Mouse (Mus musculus) limb, embryonic 15.5 days (tissue): Measurements from ENCODE around the gene Zxdc. TPM values are rescaled to one million over a fixed set of nuclear protein-coding genes. Genes with fewer than 3 reads are reported as not detected.

ENCODE experiments used
- ATAC-seq: fragments of 200-750 bp; cut with Nextera tagmentation; 2 replicates; pipeline ENCODE4 v1.8.0; 2017; ENCODE audit warnings: low read depth, moderate TSS enrichment; ENCODE audit not compliant: insufficient number of reproducible peaks, low FRiP score, low TSS enrichment
- H3K27ac ChIP-seq: fragments of 300-500 bp; sonication (generic); 2 replicates; pipeline ENCODE4 v1.5.1; 2015; ENCODE audit warnings: moderate library complexity, mild to moderate bottlenecking, inconsistent platforms
- H3K27me3 ChIP-seq: fragments of 300-500 bp; sonication (generic); 2 replicates; pipeline ENCODE4 v1.6.1; 2015; ENCODE audit warnings: inconsistent platforms
- H3K36me3 ChIP-seq: fragments of 300-500 bp; sonication (generic); 2 replicates; pipeline ENCODE4 v1.6.1; 2015; ENCODE audit warnings: inconsistent platforms
- H3K4me1 ChIP-seq: fragments of 300-500 bp; sonication (generic); 2 replicates; pipeline ENCODE4 v1.6.1; 2015; ENCODE audit warnings: inconsistent platforms
- H3K4me2 ChIP-seq: fragments of 300-500 bp; sonication (generic); 2 replicates; pipeline ENCODE4 v1.6.1; 2015; ENCODE audit warnings: mild to moderate bottlenecking, inconsistent platforms
- H3K4me3 ChIP-seq: fragments of 300-500 bp; sonication (generic); 2 replicates; pipeline ENCODE4 v1.5.1; 2015; ENCODE audit warnings: mild to moderate bottlenecking, inconsistent platforms
- H3K9ac ChIP-seq: fragments of 300-500 bp; sonication (generic); 2 replicates; pipeline ENCODE4 v1.6.1; 2015; ENCODE audit warnings: inconsistent platforms
- H3K9me3 ChIP-seq: fragments of 300-500 bp; sonication (generic); 2 replicates; pipeline ENCODE4 v1.6.1; 2016; ENCODE audit warnings: inconsistent platforms
- WGBS: fragments of 180-500 bp; shearing (Covaris S2); methylation state at CpG from one replicate; pipeline ENCODE4 v1.1.7; 2015; 5-methylcytosine and 5-hydroxymethylcytosine counted together
- polyA plus RNA-seq: library from polyadenylated mRNA; unstranded; fragments of >200 nt; fragmentation: Nextera tagmentation; extraction: Ambion mirVana; gene quantifications from 2 replicates; pipeline ENCODE4 v1.2.1, GENCODE M21; 2015

Gene Zxdc
- polyA plus RNA-seq, 1 experiment from 2014 or later: 8.9 TPM

DNA sequence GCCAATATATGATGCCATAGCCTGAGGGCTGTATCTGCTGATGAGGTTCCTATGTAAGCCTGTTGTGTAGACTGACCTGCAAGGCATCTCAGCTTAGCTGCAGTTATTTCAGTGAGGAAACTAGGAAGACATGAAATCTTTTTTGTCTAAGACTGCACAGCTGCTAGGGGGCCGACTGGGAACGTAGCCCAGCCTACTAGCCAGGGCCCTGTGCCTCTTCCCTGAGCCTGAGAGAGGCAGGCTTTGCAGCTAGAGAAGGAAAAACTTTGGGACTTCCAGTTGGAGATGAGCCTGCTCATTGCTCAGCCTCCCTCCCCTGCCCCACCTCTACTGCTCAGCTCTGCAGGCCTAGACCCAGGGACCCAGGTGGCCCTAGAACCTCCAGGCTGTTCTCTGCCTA, 62.2 kb downstream of the Zxdc start:
- H3K36me3 ChIP-seq: no peaks in the 10 kb centered on the region
- H3K27ac ChIP-seq: no peak overlapping the region
- ATAC-seq: no peak
- peaks cover 13% of the 10 kb centered on the region for H3K27me3 ChIP-seq
- no peak overlapping the region for H3K4me3 ChIP-seq
- no peaks in the 10 kb centered on the region for H3K9me3 ChIP-seq
- H3K9ac ChIP-seq: no peak overlapping the region
- 63% methylated on average over 2 of the region's 2 CpGs for WGBS
- H3K4me1 ChIP-seq: peaks cover 10% of the 10 kb centered on the region; the same call in 1 of the 2 replicates
- no peak overlapping the region for H3K4me2 ChIP-seq

DNA sequence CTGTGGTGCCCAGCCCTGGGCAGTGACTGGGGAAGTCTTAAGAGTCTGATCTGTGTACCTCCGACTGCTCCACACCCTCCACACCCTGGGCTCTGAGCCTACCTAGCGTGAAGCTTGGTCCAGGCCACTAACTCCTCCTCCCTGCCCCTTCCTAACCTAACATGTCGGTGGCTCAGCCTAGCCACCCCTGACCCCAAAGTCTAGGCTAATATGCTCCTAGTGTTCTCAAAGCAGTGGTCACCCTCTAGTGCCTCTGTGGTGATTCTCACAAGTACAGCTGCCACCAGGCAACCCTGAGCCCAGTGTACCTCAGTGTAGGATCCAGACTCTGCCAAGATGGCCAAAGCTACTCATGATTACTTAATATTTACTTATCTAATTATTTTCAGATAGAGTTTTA, 65.4 kb downstream of the Zxdc start:
- no peak overlapping the region for H3K27ac ChIP-seq
- no peaks in the 10 kb centered on the region for H3K4me1 ChIP-seq
- H3K9me3 ChIP-seq: no peaks in the 10 kb centered on the region
- H3K4me2 ChIP-seq: no peak overlapping the region
- no peak overlapping the region for H3K4me3 ChIP-seq
- 0 out of 2 replicates have a peak, but pooled peaks have one; percentile 15 for ATAC-seq
- H3K27me3 ChIP-seq: no peaks in the 10 kb centered on the region
- no peak overlapping the region for H3K9ac ChIP-seq
- 69% methylated on average over 3 of the region's 3 CpGs for WGBS
- no peaks in the 10 kb centered on the region for H3K36me3 ChIP-seq

DNA sequence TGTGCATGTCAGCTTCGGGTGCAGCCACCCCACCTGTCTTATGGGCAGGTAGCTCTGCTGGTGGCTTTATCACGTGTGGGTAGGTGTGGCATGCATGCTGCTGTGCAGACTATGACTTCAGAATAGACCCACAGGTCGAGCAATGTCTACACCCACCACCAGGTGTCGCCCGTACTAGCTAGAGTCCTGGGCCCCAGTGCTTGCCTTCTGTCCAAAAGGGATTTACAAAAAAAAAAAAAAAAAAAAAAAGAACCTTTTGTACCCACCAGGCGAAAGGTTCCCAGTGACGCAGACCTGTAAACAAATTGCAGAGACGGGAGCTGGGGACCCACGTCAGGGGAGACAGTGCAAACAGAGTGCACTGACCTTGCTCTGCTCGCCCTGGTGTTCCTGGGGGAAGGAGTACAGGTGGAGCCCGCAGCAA, 65.9 kb downstream of the Zxdc start:
- Histone ChIP-seq H3K9me3 (no peaks in the 10 kb centered on the region), H3K4me2 (no peak overlapping the region), H3K4me3 (no peak overlapping the region), H3K36me3 (no peaks in the 10 kb centered on the region), H3K27ac (no peak overlapping the region), H3K9ac (no peak overlapping the region), H3K27me3 (no peaks in the 10 kb centered on the region), H3K4me1 (no peaks in the 10 kb centered on the region)
- ATAC-seq: peak; percentile 27; the same call in 1 of the 2 replicates
- 16% methylated on average over 11 of the region's 11 CpGs for WGBS

DNA sequence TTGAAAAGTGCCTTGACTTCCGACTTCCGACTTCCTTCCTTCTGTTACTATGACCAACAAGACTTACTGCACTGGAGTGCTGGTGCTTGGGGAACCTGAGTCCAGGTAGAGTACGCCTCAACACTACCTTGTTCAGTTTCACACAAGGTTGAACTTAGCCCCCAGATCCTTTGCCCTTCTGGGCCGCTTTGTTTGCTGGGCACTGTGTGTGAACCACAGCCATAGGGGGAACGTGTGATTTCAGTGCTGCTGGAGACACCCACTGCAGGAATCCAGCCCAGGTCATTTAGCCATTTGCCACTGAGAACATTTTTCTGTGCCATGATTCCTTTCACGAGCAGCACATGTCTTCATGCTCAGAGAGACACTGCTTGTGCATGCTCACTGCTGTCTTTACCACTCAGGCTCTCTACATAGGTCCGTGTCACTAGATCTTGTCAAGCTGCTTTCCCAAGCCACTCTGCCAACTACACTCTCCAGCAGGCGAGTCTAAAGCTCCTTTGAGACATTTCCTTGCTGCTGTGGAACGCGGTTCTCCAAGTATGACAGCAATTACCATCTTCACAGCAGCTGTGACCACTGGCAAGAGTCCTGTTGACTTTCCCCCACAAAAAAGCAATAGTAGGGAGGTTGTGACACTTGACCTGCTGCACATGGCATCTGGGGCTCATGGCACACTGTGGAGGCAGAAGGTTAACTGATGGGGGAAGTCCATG, 67.1 kb downstream of the Zxdc start:
- Histone ChIP-seq H3K27ac (no peak overlapping the region), H3K4me2 (no peak overlapping the region), H3K36me3 (no peaks in the 10 kb centered on the region), H3K9ac (no peak overlapping the region), H3K4me1 (no peaks in the 10 kb centered on the region), H3K9me3 (no peaks in the 10 kb centered on the region), H3K27me3 (no peaks in the 10 kb centered on the region), H3K4me3 (no peak overlapping the region)
- ATAC-seq: no peak
- 78% methylated on average over 10 of the region's 10 CpGs for WGBS

DNA sequence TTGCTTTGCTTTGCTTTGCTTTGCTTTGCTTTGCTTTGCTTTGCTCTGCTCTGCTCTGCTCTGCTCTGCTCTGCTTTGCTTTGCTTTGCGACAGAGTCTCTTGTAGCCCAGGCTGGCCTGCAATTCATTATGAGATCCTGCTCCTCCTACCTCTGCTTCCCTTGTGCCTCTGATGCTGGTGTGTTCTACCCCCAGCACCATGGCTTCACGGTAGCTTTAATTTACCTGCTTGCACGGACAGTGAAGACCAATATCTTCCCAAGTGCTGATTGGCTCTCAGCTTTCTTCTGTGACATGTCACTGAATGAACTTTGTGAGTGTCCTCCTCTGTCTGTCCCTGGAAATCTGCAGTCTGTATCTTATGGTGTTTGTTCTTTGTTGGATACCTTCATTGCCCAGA, 67.7 kb downstream of the Zxdc start:
- Histone ChIP-seq H3K4me2 (no peak overlapping the region), H3K4me3 (no peak overlapping the region), H3K36me3 (no peaks in the 10 kb centered on the region), H3K27ac (no peak overlapping the region), H3K9me3 (no peaks in the 10 kb centered on the region), H3K4me1 (no peaks in the 10 kb centered on the region), H3K9ac (no peak overlapping the region), H3K27me3 (no peaks in the 10 kb centered on the region)
- 87% methylated on average over 3 of the region's 3 CpGs for WGBS
- ATAC-seq: no peak

DNA sequence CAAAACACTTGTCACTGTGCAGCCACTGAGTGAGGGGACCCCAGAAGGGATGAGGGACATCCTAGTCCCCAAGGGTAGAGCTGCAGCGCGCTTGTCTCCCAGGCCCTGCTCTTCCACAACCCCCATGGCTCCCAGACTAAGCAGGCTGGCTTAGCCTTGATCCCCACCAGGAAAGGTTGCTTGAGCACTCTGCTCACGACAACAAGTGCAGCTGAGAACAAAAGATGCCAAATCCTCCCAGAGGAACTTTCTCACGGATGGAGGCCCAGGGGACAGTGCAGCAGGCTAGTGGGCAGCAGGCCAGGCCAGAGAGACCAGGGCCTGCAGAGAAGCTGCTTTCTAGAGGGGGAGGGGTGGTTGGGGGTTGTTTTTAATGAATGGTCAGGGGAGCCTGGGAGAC, 77.6 kb downstream of the Zxdc start:
- Histone ChIP-seq H3K27me3 (no peaks in the 10 kb centered on the region), H3K36me3 (no peaks in the 10 kb centered on the region), H3K4me2 (no peak overlapping the region), H3K27ac (no peak overlapping the region), H3K9me3 (no peaks in the 10 kb centered on the region), H3K4me3 (no peak overlapping the region), H3K9ac (no peak overlapping the region), H3K4me1 (peaks cover 3% of the 10 kb centered on the region; the same call in 1 of the 2 replicates)
- 60% methylated on average over 4 of the region's 4 CpGs for WGBS
- ATAC-seq: no peak

DNA sequence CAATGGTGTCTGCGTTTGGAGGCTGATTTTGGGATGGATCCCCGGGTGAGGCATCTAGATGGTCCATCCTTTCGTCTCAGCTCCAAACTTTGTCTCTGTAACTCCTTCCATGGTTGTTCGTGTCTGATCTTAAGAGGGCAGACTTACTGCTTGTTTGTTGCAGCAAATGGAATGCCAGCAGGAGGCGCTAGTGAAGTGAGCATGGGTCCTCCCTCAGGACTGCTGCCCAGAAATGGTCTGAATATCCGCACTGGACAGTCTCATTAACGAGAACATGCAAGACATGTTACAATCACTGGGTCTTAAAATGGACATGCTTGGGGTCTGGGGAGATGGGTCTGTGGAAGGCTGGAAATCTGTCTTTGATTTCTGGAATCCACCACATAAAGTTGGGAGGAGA, 80.9 kb downstream of the Zxdc start:
- Histone ChIP-seq H3K36me3 (no peaks in the 10 kb centered on the region), H3K9ac (no peak overlapping the region), H3K4me1 (peaks cover 3% of the 10 kb centered on the region; the same call in 1 of the 2 replicates), H3K9me3 (no peaks in the 10 kb centered on the region), H3K4me2 (no peak overlapping the region), H3K27ac (no peak overlapping the region), H3K27me3 (no peaks in the 10 kb centered on the region), H3K4me3 (no peak overlapping the region)
- no peak for ATAC-seq
- 25% methylated on average over 7 of the region's 7 CpGs for WGBS

DNA sequence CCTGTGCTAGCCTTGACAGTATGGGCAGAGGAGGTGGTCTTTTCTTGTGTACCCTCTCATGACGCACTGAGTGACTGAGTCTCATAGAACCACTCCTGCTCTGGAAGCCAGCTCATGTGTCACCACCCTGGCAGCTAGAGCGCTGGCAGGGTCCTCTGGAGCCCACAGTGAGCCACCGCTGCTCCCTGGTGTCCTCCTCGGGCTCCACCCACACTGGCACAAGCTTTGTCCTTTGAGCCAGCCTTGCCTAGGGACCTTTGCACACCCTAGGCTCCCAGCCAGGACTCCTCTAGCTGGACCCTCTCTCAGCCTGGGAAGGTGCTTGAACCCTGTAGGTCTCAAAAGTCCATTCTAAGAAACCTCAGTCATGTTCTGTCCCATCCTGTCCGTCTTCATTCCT, 81.4 kb downstream of the Zxdc start:
- 72% methylated on average over 5 of the region's 5 CpGs for WGBS
- no peaks in the 10 kb centered on the region for H3K9me3 ChIP-seq
- no peak overlapping the region for H3K27ac ChIP-seq
- no peak overlapping the region for H3K9ac ChIP-seq
- H3K4me1 ChIP-seq: peaks cover 3% of the 10 kb centered on the region; the same call in 1 of the 2 replicates
- H3K4me2 ChIP-seq: no peak overlapping the region
- H3K36me3 ChIP-seq: no peaks in the 10 kb centered on the region
- no peak for ATAC-seq
- no peaks in the 10 kb centered on the region for H3K27me3 ChIP-seq
- H3K4me3 ChIP-seq: no peak overlapping the region

DNA sequence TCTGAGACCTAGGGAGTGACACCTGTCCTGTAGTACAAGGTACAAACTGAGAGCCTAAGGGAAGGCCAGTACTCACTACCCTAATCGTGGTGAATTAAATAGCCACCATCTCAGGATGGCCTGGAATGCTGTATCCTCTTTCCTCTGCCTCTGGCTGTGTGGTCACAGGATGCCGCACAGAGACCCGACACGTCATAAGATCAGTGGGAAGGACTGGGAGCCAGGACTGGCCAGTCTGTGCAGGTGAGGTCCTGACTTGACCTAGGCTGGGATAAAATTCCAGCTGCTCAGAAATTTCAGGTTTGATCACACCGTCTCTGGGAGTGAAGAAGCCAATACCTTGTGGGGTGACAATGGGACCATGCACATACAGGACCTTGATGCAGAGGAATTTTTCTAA, 82.2 kb downstream of the Zxdc start:
- Histone ChIP-seq H3K4me2 (no peak overlapping the region), H3K4me1 (peaks cover 3% of the 10 kb centered on the region; the same call in 1 of the 2 replicates), H3K27me3 (no peaks in the 10 kb centered on the region), H3K4me3 (no peak overlapping the region), H3K27ac (no peak overlapping the region), H3K9me3 (no peaks in the 10 kb centered on the region), H3K36me3 (no peaks in the 10 kb centered on the region), H3K9ac (no peak overlapping the region)
- no peak for ATAC-seq
- 87% methylated on average over 5 of the region's 5 CpGs for WGBS

DNA sequence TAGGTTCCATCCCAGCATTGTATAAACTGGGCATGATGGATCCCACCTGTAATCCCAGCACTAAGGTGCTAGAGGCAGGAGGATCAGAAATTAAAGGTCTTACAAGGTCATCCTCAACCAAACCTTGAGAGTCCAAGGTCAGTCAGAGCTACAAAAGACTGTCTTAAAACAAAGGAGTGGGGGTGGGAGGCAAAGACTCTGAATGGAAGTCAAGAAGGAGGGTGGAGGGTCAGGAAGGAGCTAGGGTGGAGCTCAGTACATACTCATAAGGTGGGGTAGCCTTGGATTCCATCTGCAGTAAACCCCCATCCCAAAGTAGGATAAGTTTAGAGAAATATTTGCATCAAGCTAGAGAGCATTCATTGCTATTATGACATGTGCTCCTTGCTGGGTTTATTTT, 83.3 kb downstream of the Zxdc start:
- Histone ChIP-seq H3K27ac (no peak overlapping the region), H3K36me3 (no peaks in the 10 kb centered on the region), H3K9ac (no peak overlapping the region), H3K4me2 (no peak overlapping the region), H3K4me1 (peaks cover 3% of the 10 kb centered on the region; the same call in 1 of the 2 replicates), H3K4me3 (no peak overlapping the region), H3K27me3 (no peaks in the 10 kb centered on the region), H3K9me3 (no peaks in the 10 kb centered on the region)
- no peak for ATAC-seq
